Mouse (Mus musculus): ENCODE measurements around the gene Ppp1r12a. TPM values are rescaled to one million over a fixed set of nuclear protein-coding genes. Genes with fewer than 3 reads are reported as not detected.
A peak's percentile ranks its signal among the peaks of the same experiment; 100 is the strongest.

Ppp1r12a gene
- 117 and 123 TPM in 2 replicates for polyA plus RNA-seq (2014; fragmentation: Nextera tagmentation; extraction: Ambion mirVana)

- DNase-seq (ENCODE audit: low spot score) (peak; percentile 94), ATAC-seq (replicated peaks; ENCODE audit: low FRiP score, low TSS enrichment, low read depth) (peak; percentile 95)
- no peaks in the 10 kb centered on the region for H3K27me3 ChIP-seq (replicated peaks; ENCODE audit: control insufficient read depth, insufficient read depth, low read length)
- peak within 1 kb of the TSS; percentile 100 for H3K9ac ChIP-seq (ENCODE audit: low read length)
- peak within 1 kb of the TSS; percentile 99 for H3K27ac ChIP-seq (ENCODE audit: low read depth)
- peak within 1 kb of the TSS; percentile 76 for H3K4me2 ChIP-seq (ENCODE audit: low read length)
- under 1% methylated on average over 82 of the region's 89 CpGs for WGBS
- H3K4me3 ChIP-seq (ENCODE audit: low read depth, low read length) = peak within 1 kb of the TSS; percentile 91
- peaks cover 23% of the 10 kb centered on the region for H3K4me1 ChIP-seq (replicated peaks; ENCODE audit: control insufficient read depth, insufficient read depth, low read length)
- no peaks in the 10 kb centered on the region for H3K9me3 ChIP-seq (ENCODE audit: control insufficient read depth, low read length)
- H3K36me3 ChIP-seq (ENCODE audit: control insufficient read depth, insufficient read depth, low read length) = 0 out of 2 replicates have a peak, but pooled peaks cover 4% of the 10 kb centered on the region
These were observed at the start of gene Ppp1r12a for GRCm38 (mm10) chr10:108161261-108162256. Gene Ppp1r12a, plus strand, starts transcription at chr10:108162193.

- Histone ChIP-seq H3K27me3 (replicated peaks; ENCODE audit: control insufficient read depth, insufficient read depth, low read length) (no peaks in the 10 kb centered on the region), H3K4me1 (replicated peaks; ENCODE audit: control insufficient read depth, insufficient read depth, low read length) (no peaks in the 10 kb centered on the region; the same call in 1 of the 2 replicates), H3K4me2 (ENCODE audit: low read length) (peak overlapping the region; percentile 54), H3K9ac (ENCODE audit: low read length) (peak overlapping the region; percentile 25; the same call in 1 of the 2 replicates), H3K4me3 (ENCODE audit: low read depth, low read length) (peak overlapping the region; percentile 18; the same call in 1 of the 2 replicates), H3K27ac (ENCODE audit: low read depth) (peak overlapping the region; percentile 62; the same call in 1 of the 2 replicates), H3K9me3 (ENCODE audit: control insufficient read depth, low read length) (no peaks in the 10 kb centered on the region), H3K36me3 (ENCODE audit: control insufficient read depth, insufficient read depth, low read length) (no peaks in the 10 kb centered on the region)
- 32% methylated on average over 17 of the region's 17 CpGs for WGBS
- ATAC-seq (replicated peaks; ENCODE audit: low FRiP score, low TSS enrichment, low read depth) (peak; percentile 95), DNase-seq (ENCODE audit: low spot score) (peak; percentile 71)
These were observed 48.4 kb upstream of the Ppp1r12a start for GRCm38 (mm10) chr10:108113361-108114237.

- no peaks in the 10 kb centered on the region; the same call in 1 of the 2 replicates for H3K4me1 ChIP-seq (replicated peaks; ENCODE audit: control insufficient read depth, insufficient read depth, low read length)
- H3K9me3 ChIP-seq (ENCODE audit: control insufficient read depth, low read length) = no peaks in the 10 kb centered on the region
- no peak overlapping the region for H3K4me2 ChIP-seq (ENCODE audit: low read length)
- ATAC-seq (replicated peaks; ENCODE audit: low FRiP score, low TSS enrichment, low read depth) (no peak), DNase-seq (ENCODE audit: low spot score) (no peak)
- H3K4me3 ChIP-seq (ENCODE audit: low read depth, low read length) = no peak overlapping the region
- no peak overlapping the region for H3K27ac ChIP-seq (ENCODE audit: low read depth)
- no peak overlapping the region for H3K9ac ChIP-seq (ENCODE audit: low read length)
- WGBS = 82% methylated on average over 13 of the region's 13 CpGs
- no peaks in the 10 kb centered on the region for H3K36me3 ChIP-seq (ENCODE audit: control insufficient read depth, insufficient read depth, low read length)
- no peaks in the 10 kb centered on the region for H3K27me3 ChIP-seq (replicated peaks; ENCODE audit: control insufficient read depth, insufficient read depth, low read length)
These were observed 43.5 kb upstream of the Ppp1r12a start for GRCm38 (mm10) chr10:108118200-108119163.

DNA sequence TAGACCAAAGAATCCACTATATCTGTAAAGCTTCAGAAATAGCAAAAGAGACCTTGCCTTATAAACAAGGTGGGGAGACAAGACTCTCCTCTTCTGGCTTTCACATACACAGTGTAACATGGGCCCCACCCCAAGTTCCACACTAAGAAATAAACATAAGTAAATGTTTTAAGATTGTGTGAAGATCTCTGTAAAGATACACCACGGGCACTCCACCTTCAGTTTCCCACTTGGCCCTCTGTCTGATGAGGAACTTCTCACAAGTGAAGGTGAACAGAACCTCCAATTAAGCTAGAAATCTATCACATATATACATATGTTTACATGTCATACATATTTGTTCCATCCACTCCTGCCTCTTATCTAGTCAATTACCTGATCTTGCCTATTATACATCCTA lies 42.6 kb upstream of the Ppp1r12a start:
- Histone ChIP-seq H3K27me3 (replicated peaks; ENCODE audit: control insufficient read depth, insufficient read depth, low read length) (no peaks in the 10 kb centered on the region), H3K9ac (ENCODE audit: low read length) (no peak overlapping the region), H3K4me2 (ENCODE audit: low read length) (no peak overlapping the region), H3K4me3 (ENCODE audit: low read depth, low read length) (no peak overlapping the region), H3K4me1 (replicated peaks; ENCODE audit: control insufficient read depth, insufficient read depth, low read length) (no peaks in the 10 kb centered on the region), H3K36me3 (ENCODE audit: control insufficient read depth, insufficient read depth, low read length) (no peaks in the 10 kb centered on the region), H3K27ac (ENCODE audit: low read depth) (no peak overlapping the region), H3K9me3 (ENCODE audit: control insufficient read depth, low read length) (no peaks in the 10 kb centered on the region)
- no peak for DNase-seq (ENCODE audit: low spot score)
- ATAC-seq (replicated peaks; ENCODE audit: low FRiP score, low TSS enrichment, low read depth) = no peak
- 63% methylated on average over 1 of the region's 1 CpGs for WGBS

DNA sequence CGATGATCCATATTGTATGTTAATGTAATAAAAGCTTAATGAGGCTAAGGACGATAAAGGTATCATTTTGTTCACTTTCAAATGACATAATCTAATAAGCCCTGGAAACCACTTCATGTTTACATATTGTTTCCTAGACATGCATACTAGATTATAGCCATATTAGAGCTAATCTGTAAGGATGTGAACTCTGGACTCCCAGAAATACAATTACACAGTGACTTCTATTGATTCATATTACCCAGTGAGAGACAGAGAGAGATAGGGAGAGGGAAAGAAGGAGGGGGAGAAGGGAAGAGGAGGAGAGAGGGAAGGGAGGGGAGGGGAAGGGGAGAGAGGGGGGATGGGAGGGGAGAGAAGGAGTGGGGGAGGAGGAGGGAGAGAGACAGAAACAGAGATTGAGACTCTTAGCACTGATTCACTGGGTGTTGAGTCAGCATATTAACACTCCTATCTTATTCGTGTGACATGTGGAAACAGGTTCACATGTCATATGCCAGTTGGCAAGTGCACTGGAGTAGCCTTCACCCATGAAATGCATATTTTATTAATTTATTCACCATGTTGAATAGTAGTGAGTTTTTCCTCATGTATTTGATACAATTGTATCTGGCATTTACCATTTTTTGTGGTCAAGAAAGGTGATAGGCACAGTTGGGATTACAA lies 36.9 kb upstream of the Ppp1r12a start:
- no peak overlapping the region for H3K4me2 ChIP-seq (ENCODE audit: low read length)
- no peak overlapping the region for H3K9ac ChIP-seq (ENCODE audit: low read length)
- no peaks in the 10 kb centered on the region for H3K4me1 ChIP-seq (replicated peaks; ENCODE audit: control insufficient read depth, insufficient read depth, low read length)
- no peak overlapping the region for H3K27ac ChIP-seq (ENCODE audit: low read depth)
- 72% methylated on average over 3 of the region's 3 CpGs for WGBS
- no peak for DNase-seq (ENCODE audit: low spot score)
- H3K27me3 ChIP-seq (replicated peaks; ENCODE audit: control insufficient read depth, insufficient read depth, low read length) = no peaks in the 10 kb centered on the region
- no peak overlapping the region for H3K4me3 ChIP-seq (ENCODE audit: low read depth, low read length)
- no peaks in the 10 kb centered on the region for H3K36me3 ChIP-seq (ENCODE audit: control insufficient read depth, insufficient read depth, low read length)
- H3K9me3 ChIP-seq (ENCODE audit: control insufficient read depth, low read length) = no peaks in the 10 kb centered on the region
- ATAC-seq (replicated peaks; ENCODE audit: low FRiP score, low TSS enrichment, low read depth) = no peak; the same call in 1 of the 2 replicates

- no peaks in the 10 kb centered on the region for H3K36me3 ChIP-seq (ENCODE audit: control insufficient read depth, insufficient read depth, low read length)
- H3K4me1 ChIP-seq (replicated peaks; ENCODE audit: control insufficient read depth, insufficient read depth, low read length) = peaks cover 2% of the 10 kb centered on the region; the same call in 1 of the 2 replicates
- no peaks in the 10 kb centered on the region for H3K9me3 ChIP-seq (ENCODE audit: control insufficient read depth, low read length)
- DNase-seq (ENCODE audit: low spot score) (no peak), ATAC-seq (replicated peaks; ENCODE audit: low FRiP score, low TSS enrichment, low read depth) (no peak)
- no peaks in the 10 kb centered on the region for H3K27me3 ChIP-seq (replicated peaks; ENCODE audit: control insufficient read depth, insufficient read depth, low read length)
- H3K4me3 ChIP-seq (ENCODE audit: low read depth, low read length) = no peak overlapping the region
- no peak overlapping the region for H3K27ac ChIP-seq (ENCODE audit: low read depth)
- no peak overlapping the region for H3K9ac ChIP-seq (ENCODE audit: low read length)
- 89% methylated on average over 3 of the region's 3 CpGs for WGBS
- no peak overlapping the region for H3K4me2 ChIP-seq (ENCODE audit: low read length)
These were observed 32.8 kb upstream of the Ppp1r12a start for GRCm38 (mm10) chr10:108129167-108129566.

GRCm38 (mm10) chr10:108131858-108132257 lies 30.1 kb upstream of the Ppp1r12a start:
- Histone ChIP-seq H3K27me3 (replicated peaks; ENCODE audit: control insufficient read depth, insufficient read depth, low read length) (no peaks in the 10 kb centered on the region), H3K4me3 (ENCODE audit: low read depth, low read length) (no peak overlapping the region), H3K9me3 (ENCODE audit: control insufficient read depth, low read length) (no peaks in the 10 kb centered on the region), H3K4me1 (replicated peaks; ENCODE audit: control insufficient read depth, insufficient read depth, low read length) (peaks cover 3% of the 10 kb centered on the region; the same call in 1 of the 2 replicates), H3K4me2 (ENCODE audit: low read length) (no peak overlapping the region), H3K9ac (ENCODE audit: low read length) (no peak overlapping the region), H3K27ac (ENCODE audit: low read depth) (no peak overlapping the region), H3K36me3 (ENCODE audit: control insufficient read depth, insufficient read depth, low read length) (no peaks in the 10 kb centered on the region)
- 43% methylated on average over 6 of the region's 6 CpGs for WGBS
- DNase-seq (ENCODE audit: low spot score) = no peak
- ATAC-seq (replicated peaks; ENCODE audit: low FRiP score, low TSS enrichment, low read depth) = no peak

All from intestine, embryonic 14.5 days (tissue).